ENCODE assay signal across 8 mouse cellular contexts in the genomic region with DNA sequence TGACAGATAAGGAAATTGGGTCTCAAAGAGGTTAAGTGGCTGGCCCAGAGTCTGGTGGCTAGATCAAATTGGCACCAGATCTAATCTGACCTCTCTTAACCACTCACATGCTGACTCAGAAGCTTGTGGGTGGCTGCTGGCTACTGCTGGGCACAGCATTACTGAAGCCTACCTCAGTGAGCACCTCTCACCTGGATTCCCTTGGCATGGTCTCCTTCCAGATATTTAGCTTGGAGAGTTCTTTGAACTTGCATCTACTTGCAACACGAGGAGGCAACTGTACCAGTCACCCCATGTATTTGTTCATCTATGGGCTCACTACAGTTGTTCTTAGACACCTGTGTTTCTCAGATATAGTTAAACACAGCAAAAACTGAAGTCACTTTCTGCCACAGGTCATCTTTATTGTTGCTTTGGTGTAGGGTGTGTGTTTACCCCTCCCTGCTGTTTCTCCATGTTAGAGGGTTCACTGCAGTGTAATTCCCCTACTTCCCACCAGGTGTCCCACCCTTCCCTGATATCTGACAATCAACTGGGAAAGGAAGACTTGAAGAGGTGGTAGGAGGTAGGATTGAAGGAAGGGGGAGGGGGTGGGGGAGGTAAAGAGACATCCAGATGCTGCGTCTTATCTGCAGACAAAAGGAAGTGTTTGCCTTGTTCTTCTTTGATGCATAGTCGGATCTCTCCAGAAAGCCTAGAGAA.
DNase-seq lines count a peak whose midpoint lies in the region; ATAC-seq and TF ChIP-seq lines count a peak whose summit lies in the region.

No protein-coding gene starts in this region.

- no peak overlapping the region for H3K9ac ChIP-seq in liver, embryonic 14.5 days (replicated peaks)

- no peak for TF ChIP-seq EP300 in liver, embryonic 14.5 days (IDR thresholded peaks at IDR 0.05; ENCODE audit: low read depth)

- ATAC-seq in liver, embryonic 14.5 days (ENCODE audit: insufficient read depth), result no peak

- DNase-seq in 3T3-L1 (ENCODE audit: low read depth, low spot score) (peak; percentile 79), NIH3T3 (ENCODE audit: low read depth) (peak; percentile 86)
- DNase-seq in cerebellum, postnatal 14 days, result peak; percentile 75 to 83
- DNase-seq in frontal cortex, postnatal 36 days (ENCODE audit: low spot score in 2 of 2), result peak; percentile 49 to 76
- DNase-seq in kidney, postnatal 10 days, result peak; percentile 78
- DNase-seq in liver, embryonic 14.5 days (ENCODE audit: low read depth in 3 of 3, low spot score in 3 of 3), result no peak
- peak; percentile 25 for DNase-seq in ovary, postnatal 36 days (ENCODE audit: low spot score)
- no peak for DNase-seq in urinary bladder, adult 2 months (ENCODE audit: low spot score)

- no peak overlapping the region for H3K4me3 ChIP-seq in liver, embryonic 14.5 days (ENCODE audit: insufficient read depth in 1 of 2, low read depth in 2 of 2, low read length in 2 of 2)

- H3K9me3 ChIP-seq in liver, embryonic 14.5 days (ENCODE audit: control insufficient read depth, low read length), result no peaks in the 10 kb centered on the region

- H3K4me2 ChIP-seq in liver, embryonic 14.5 days (ENCODE audit: low read depth), result no peak overlapping the region

- H3K27me3 ChIP-seq in liver, embryonic 14.5 days (ENCODE audit: control insufficient read depth, insufficient read depth, low read length), result no peaks in the 10 kb centered on the region

- TF ChIP-seq CTCF in liver, embryonic 14.5 days (IDR thresholded peaks at IDR 0.05; ENCODE audit: low read depth), result peak; percentile 76

- no peaks in the 10 kb centered on the region for H3K36me3 ChIP-seq in liver, embryonic 14.5 days (replicated peaks; ENCODE audit: control insufficient read depth, insufficient read depth, low read depth)

- H3K4me1 ChIP-seq in liver, embryonic 14.5 days (replicated peaks; ENCODE audit: control insufficient read depth in 2 of 2, insufficient read depth in 2 of 2, low read length in 1 of 2), result peaks cover 3% of the 10 kb centered on the region in 2 experiments; a peak in 1 of 4 replicates

- WGBS in liver, embryonic 14.5 days (ENCODE audit: insufficient replicate concordance), result 23% methylated on average over 3 of the region's 3 CpGs

- no peak overlapping the region for H3K27ac ChIP-seq in liver, embryonic 14.5 days

Comparison
In these comparisons a context has a peak if more than half of its experiments do, and no peak if none do; other contexts are left out.
1. DNase-seq: peak in 3T3-L1 (single experiment), NIH3T3 (single experiment), cerebellum, postnatal 14 days (2 of 2), frontal cortex, postnatal 36 days (2 of 2), kidney, postnatal 10 days (single experiment) and ovary, postnatal 36 days (single experiment); none in liver, embryonic 14.5 days (0 of 3) and urinary bladder, adult 2 months (single experiment).